Mouse (Mus musculus) embryo, embryonic 11.5 days (tissue): Measurements from ENCODE around the gene Svop.

Experiments
- DNase-seq: peaks from one replicate; pipeline ENCODE4 v3.0.0-alpha.2; 2012; ENCODE audit warnings: low read depth, low spot score

The Svop gene

GRCm38 (mm10) chr5:114046604-114047003, 44.8 kb downstream of the Svop start:
- DNase-seq, result no peak

- DNase-seq, result no peak
These were observed 45.2 kb downstream of the Svop start for GRCm38 (mm10) chr5:114046151-114046550.

- DNase-seq, result no peak
These were observed 46.2 kb downstream of the Svop start for GRCm38 (mm10) chr5:114045134-114045533.

GRCm38 (mm10) chr5:114043800-114044199, 47.6 kb downstream of the Svop start:
- no peak for DNase-seq

- DNase-seq, result peak; percentile 23
These were observed 49.9 kb downstream of the Svop start for GRCm38 (mm10) chr5:114041327-114041930.

GRCm38 (mm10) chr5:114040911-114041310, 50.5 kb downstream of the Svop start:
- DNase-seq, result no peak

- no peak for DNase-seq
These were observed 50.9 kb downstream of the Svop start for GRCm38 (mm10) chr5:114040508-114040907.

GRCm38 (mm10) chr5:114035111-114035510, 56.3 kb downstream of the Svop start:
- DNase-seq, result no peak

- no peak for DNase-seq
These were observed 57.0 kb downstream of the Svop start for GRCm38 (mm10) chr5:114034393-114034792.

- DNase-seq, result no peak
These were observed 59.1 kb downstream of the Svop start for GRCm38 (mm10) chr5:114032161-114032763.

- no peak for DNase-seq
These were observed 60.7 kb downstream of the Svop start for GRCm38 (mm10) chr5:114030652-114031051.

- no peak for DNase-seq
These were observed 63.3 kb downstream of the Svop start for GRCm38 (mm10) chr5:114028111-114028510.

- no peak for DNase-seq
These were observed 64.0 kb downstream of the Svop start for GRCm38 (mm10) chr5:114027217-114027944.

GRCm38 (mm10) chr5:114024885-114025284, 66.5 kb downstream of the Svop start:
- no peak for DNase-seq

- no peak for DNase-seq
These were observed 67.0 kb downstream of the Svop start for GRCm38 (mm10) chr5:114024390-114024789.

- DNase-seq, result peak; percentile 27
These were observed 76.2 kb downstream of the Svop start for GRCm38 (mm10) chr5:114015121-114015520.

- DNase-seq, result no peak
These were observed 82.3 kb downstream of the Svop start for GRCm38 (mm10) chr5:114009049-114009448.

- no peak for DNase-seq
These were observed 83.5 kb downstream of the Svop start for GRCm38 (mm10) chr5:114007753-114008453.

GRCm38 (mm10) chr5:114006974-114007373, 84.4 kb downstream of the Svop start:
- DNase-seq, result no peak

- DNase-seq, result no peak
These were observed 86.3 kb downstream of the Svop start for GRCm38 (mm10) chr5:114005100-114005499.

GRCm38 (mm10) chr5:114004573-114004972, 86.8 kb downstream of the Svop start:
- DNase-seq, result no peak

GRCm38 (mm10) chr5:114003542-114003941, 87.8 kb downstream of the Svop start, which contains the start of gene Dao:
TSS of gene Dao (plus strand) at chr5:114003703.
- no peak for DNase-seq
